Mouse (Mus musculus): ENCODE data around the gene Gm45140. TPM values are rescaled to one million over a fixed set of nuclear protein-coding genes. Genes with fewer than 3 reads are reported as not detected.

The Gm45140 gene
- polyA plus RNA-seq, 1 experiment from 2014 or later = 3.4 TPM

DNA sequence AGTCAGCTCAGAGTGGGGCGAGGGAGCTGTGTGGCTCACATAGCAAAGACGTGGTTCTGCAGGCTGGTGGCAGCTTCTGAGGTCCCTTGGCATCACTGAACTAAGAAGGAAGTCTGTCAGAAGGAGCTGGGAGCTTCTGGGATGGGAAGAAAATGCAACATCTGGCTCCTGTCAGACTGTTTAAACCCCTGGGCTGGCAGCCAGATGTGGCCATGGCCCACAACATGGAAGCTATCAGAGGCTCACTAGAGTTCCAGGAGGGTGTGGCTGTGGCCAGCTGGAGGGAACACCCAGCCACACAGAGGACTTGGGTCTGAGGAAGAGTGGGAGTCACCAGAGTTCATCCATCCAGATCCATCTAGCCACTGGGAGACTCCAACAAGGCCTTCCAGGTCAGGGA is 88.7 kb downstream of the Gm45140 start:
- 33% methylated on average over 2 of the region's 2 CpGs for WGBS
- Histone ChIP-seq H3K36me3 (no peaks in the 10 kb centered on the region), H3K4me1 (peaks cover 12% of the 10 kb centered on the region; the same call in 1 of the 2 replicates), H3K27ac (replicated peaks) (0 out of 2 replicates have a peak overlapping the region, but pooled peaks have one; percentile 58), H3K27me3 (no peaks in the 10 kb centered on the region), H3K9me3 (replicated peaks) (no peaks in the 10 kb centered on the region), H3K9ac (no peak overlapping the region), H3K4me3 (replicated peaks) (no peak overlapping the region), H3K4me2 (replicated peaks) (no peak overlapping the region)
- peak; percentile 45 for ATAC-seq (ENCODE audit: insufficient number of reproducible peaks, low FRiP score, low TSS enrichment, low read depth)

DNA sequence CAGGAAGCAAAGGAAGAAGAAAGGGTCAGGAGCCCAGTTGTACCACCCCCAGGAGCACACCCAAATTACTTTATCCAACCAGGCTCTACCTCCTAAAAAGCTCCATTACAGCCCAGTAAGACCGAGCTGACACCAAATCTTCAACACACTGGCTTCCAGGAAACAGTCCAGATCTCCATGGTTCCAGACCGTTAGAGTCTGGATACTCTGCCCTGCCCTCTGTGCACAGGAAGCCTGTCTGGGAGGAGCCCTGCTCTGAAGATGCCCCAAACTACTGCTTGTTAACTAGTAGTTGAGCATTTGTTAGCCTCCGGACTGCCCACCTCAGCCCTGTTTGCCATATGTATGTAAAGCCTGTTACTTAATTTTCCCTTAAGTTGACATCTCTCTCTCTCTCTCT is 89.5 kb downstream of the Gm45140 start:
- peaks cover 12% of the 10 kb centered on the region; the same call in 1 of the 2 replicates for H3K4me1 ChIP-seq
- no peak overlapping the region for H3K4me3 ChIP-seq (replicated peaks)
- H3K4me2 ChIP-seq (replicated peaks) = no peak overlapping the region
- H3K27me3 ChIP-seq = no peaks in the 10 kb centered on the region
- no peaks in the 10 kb centered on the region for H3K9me3 ChIP-seq (replicated peaks)
- H3K36me3 ChIP-seq = no peaks in the 10 kb centered on the region
- no peak for ATAC-seq (ENCODE audit: insufficient number of reproducible peaks, low FRiP score, low TSS enrichment, low read depth)
- H3K27ac ChIP-seq (replicated peaks) = no peak overlapping the region
- H3K9ac ChIP-seq = no peak overlapping the region
- 39% methylated on average over 3 of the region's 3 CpGs for WGBS

DNA sequence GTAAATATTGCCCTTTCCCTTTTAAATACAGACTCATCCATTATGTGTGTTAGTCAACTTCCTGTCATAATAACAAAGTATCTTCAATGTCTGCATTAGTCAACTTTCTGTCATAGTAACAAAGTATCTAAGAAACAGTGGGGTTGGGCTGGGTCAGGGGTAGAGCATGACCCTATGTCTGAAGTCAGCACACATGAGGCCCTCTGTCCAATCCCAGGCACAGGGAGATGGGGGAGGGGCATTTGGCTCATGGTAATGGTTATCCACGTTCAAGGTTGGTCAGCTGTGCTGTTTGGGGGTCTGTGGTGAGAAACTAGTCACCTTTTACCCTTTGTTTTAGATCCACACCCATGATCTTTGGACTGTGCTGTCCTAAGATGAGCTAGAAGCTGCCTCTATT is 90.3 kb downstream of the Gm45140 start:
- Histone ChIP-seq H3K27ac (replicated peaks) (no peak overlapping the region), H3K4me2 (replicated peaks) (no peak overlapping the region), H3K27me3 (no peaks in the 10 kb centered on the region), H3K36me3 (no peaks in the 10 kb centered on the region), H3K4me1 (peaks cover 12% of the 10 kb centered on the region; the same call in 1 of the 2 replicates), H3K9ac (no peak overlapping the region), H3K9me3 (replicated peaks) (no peaks in the 10 kb centered on the region), H3K4me3 (replicated peaks) (no peak overlapping the region)
- ATAC-seq (ENCODE audit: insufficient number of reproducible peaks, low FRiP score, low TSS enrichment, low read depth) = no peak
- 54% methylated on average over 1 of the region's 1 CpGs for WGBS

DNA sequence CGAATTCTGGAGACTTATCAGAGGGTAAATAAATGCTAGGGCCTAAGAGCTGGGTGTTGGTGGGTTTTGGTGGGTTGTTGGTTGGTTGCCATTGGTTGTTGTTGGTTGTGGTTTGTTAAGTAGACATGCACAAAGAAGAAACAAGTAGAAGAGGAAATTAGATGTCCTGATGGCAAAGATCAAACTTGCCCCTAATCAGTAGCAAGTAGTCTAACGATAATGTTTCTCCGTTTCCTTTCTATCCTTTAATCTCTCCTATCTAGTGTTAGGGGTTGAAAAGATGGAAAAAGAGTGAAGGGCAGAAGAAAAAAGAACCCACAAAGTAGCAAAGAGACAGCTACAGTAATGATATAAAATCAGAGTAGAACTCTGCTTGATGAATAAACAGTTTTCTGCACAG is 91.0 kb downstream of the Gm45140 start:
- no peak for ATAC-seq (ENCODE audit: insufficient number of reproducible peaks, low FRiP score, low TSS enrichment, low read depth)
- H3K4me1 ChIP-seq = peaks cover 12% of the 10 kb centered on the region; the same call in 1 of the 2 replicates
- no peak overlapping the region for H3K9ac ChIP-seq
- no peak overlapping the region for H3K4me2 ChIP-seq (replicated peaks)
- no peak overlapping the region for H3K4me3 ChIP-seq (replicated peaks)
- H3K27me3 ChIP-seq = no peaks in the 10 kb centered on the region
- WGBS = 76% methylated on average over 3 of the region's 3 CpGs
- H3K36me3 ChIP-seq = no peaks in the 10 kb centered on the region
- no peaks in the 10 kb centered on the region for H3K9me3 ChIP-seq (replicated peaks)
- H3K27ac ChIP-seq (replicated peaks) = no peak overlapping the region

DNA sequence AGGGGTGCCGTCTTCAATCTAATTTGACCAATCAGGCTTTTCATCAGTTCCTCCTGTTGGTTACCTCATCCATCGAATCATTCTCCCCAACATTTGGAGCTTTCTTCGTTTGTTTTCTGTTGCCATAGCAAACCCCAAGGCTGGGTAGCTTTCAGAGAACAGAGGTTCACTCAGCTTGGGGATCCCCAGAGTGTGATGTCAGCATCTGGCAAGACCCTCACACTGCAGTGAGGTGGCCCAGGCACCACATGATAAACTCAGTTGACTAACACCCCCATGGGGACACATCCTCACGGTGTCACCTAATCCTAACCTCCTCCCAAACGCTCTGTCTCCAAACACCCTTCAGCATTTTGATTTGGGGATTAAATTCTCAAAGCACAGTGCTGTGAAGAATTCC is 92.3 kb downstream of the Gm45140 start:
- ATAC-seq (ENCODE audit: insufficient number of reproducible peaks, low FRiP score, low TSS enrichment, low read depth) = no peak
- no peak overlapping the region for H3K4me2 ChIP-seq (replicated peaks)
- WGBS = 65% methylated on average over 5 of the region's 5 CpGs

DNA sequence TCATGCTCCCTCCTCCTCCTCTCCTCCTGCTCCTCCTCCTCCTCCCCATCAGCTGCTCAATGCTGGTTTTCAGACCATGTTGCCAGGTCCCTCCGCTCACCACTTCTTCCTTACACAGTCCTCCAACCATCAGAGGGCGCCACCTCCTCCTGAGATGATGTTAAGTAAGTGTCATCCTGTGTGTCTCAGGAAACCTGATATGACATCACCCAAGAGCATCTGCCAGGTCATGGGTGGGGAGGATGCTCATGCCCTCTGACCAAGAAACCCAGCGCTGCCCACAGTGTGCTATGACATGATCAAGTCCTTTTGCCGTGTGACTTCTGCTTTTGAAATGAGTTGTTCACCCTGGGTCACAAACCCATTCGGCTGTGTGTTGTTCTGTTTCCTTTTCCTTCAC is 92.8 kb downstream of the Gm45140 start:
- no peaks in the 10 kb centered on the region for H3K27me3 ChIP-seq
- H3K27ac ChIP-seq (replicated peaks) = no peak overlapping the region
- H3K4me2 ChIP-seq (replicated peaks) = no peak overlapping the region
- H3K36me3 ChIP-seq = no peaks in the 10 kb centered on the region
- peaks cover 12% of the 10 kb centered on the region; the same call in 1 of the 2 replicates for H3K4me1 ChIP-seq
- no peak overlapping the region for H3K9ac ChIP-seq
- H3K4me3 ChIP-seq (replicated peaks) = no peak overlapping the region
- WGBS = 79% methylated on average over 5 of the region's 5 CpGs
- no peak for ATAC-seq (ENCODE audit: insufficient number of reproducible peaks, low FRiP score, low TSS enrichment, low read depth)
- no peaks in the 10 kb centered on the region for H3K9me3 ChIP-seq (replicated peaks)

More for the DNA sequence above, 92.3 kb downstream of the Gm45140 start:
- no peak overlapping the region for H3K27ac ChIP-seq (replicated peaks)
- H3K9me3 ChIP-seq (replicated peaks) = no peaks in the 10 kb centered on the region
- no peaks in the 10 kb centered on the region for H3K36me3 ChIP-seq
- no peak overlapping the region for H3K4me3 ChIP-seq (replicated peaks)
- no peaks in the 10 kb centered on the region for H3K27me3 ChIP-seq
- H3K4me1 ChIP-seq = peaks cover 12% of the 10 kb centered on the region; the same call in 1 of the 2 replicates
- H3K9ac ChIP-seq = no peak overlapping the region

DNA sequence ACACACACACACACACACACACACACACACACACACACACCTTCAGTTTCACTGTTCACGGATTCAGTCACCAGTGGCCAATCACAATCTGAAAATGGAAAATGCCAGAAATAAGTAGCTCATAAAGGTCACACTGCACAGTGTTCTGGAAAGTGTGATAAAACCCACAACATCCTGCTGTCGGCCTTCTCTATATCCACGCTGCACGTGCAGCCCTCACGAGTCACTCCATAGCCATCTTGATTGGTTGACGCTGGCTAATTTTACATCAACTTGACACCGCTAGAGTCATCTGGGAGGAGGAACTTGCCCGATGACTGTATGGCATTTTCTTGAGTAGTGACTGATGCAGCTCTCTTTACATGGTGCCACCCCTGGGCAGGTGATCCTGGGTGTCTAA is 93.6 kb downstream of the Gm45140 start:
- H3K27ac ChIP-seq (replicated peaks) = no peak overlapping the region
- H3K4me2 ChIP-seq (replicated peaks) = no peak overlapping the region
- 88% methylated on average over 8 of the region's 8 CpGs for WGBS
- no peak for ATAC-seq (ENCODE audit: insufficient number of reproducible peaks, low FRiP score, low TSS enrichment, low read depth)
- peaks cover 9% of the 10 kb centered on the region; the same call in 1 of the 2 replicates for H3K4me1 ChIP-seq
- H3K9me3 ChIP-seq (replicated peaks) = no peaks in the 10 kb centered on the region
- H3K27me3 ChIP-seq = no peaks in the 10 kb centered on the region; the same call in 1 of the 2 replicates
- no peak overlapping the region for H3K9ac ChIP-seq
- H3K36me3 ChIP-seq = no peaks in the 10 kb centered on the region
- H3K4me3 ChIP-seq (replicated peaks) = no peak overlapping the region

DNA sequence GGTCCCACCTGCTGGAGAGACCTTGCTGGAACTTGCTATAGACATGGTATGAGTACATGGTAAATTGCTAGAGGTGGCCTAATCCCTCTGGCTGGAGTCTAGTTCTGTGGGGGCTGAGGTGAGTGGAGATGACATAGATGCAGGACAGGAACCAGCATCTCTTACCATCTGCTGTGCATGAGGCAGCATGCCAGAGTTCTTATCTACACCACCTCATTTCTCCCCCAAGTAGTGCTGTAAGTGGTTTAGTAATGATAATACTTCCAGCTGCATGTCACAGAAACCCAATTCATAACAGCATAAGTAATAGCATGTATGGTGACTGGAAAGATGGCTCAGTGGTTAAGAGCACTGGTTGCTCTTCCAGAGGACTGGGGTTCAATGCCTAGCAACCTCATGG is 95.1 kb downstream of the Gm45140 start:
- H3K4me1 ChIP-seq = no peaks in the 10 kb centered on the region
- H3K9me3 ChIP-seq (replicated peaks) = no peaks in the 10 kb centered on the region
- no peak overlapping the region for H3K9ac ChIP-seq
- no peak overlapping the region for H3K4me3 ChIP-seq (replicated peaks)
- H3K27me3 ChIP-seq = no peaks in the 10 kb centered on the region; the same call in 1 of the 2 replicates
- no peak overlapping the region for H3K4me2 ChIP-seq (replicated peaks)
- H3K27ac ChIP-seq (replicated peaks) = no peak overlapping the region
- no peaks in the 10 kb centered on the region for H3K36me3 ChIP-seq
- ATAC-seq (ENCODE audit: insufficient number of reproducible peaks, low FRiP score, low TSS enrichment, low read depth) = no peak

DNA sequence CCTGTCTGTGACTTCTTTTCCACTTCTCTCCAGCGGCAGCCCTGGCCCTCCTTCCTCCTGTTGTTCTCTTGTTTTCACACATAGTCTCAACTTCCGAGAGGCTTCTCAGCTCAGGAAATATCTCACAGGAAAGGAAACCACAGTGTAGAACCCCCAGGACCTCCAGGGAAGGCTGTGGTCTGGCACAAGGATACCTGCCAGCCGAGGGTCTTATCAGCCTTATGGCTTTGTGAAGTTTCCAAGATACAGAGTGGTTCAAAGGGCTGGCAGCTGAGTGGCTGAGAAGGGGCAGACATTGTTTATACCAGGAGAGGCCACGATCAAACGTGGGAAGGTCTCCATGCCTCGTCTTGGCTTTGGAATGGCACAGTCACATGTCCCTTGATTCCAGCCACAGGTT is 95.7 kb downstream of the Gm45140 start:
- H3K4me3 ChIP-seq (replicated peaks) = no peak overlapping the region
- H3K9ac ChIP-seq = no peak overlapping the region
- H3K27me3 ChIP-seq = no peaks in the 10 kb centered on the region; the same call in 1 of the 2 replicates
- H3K36me3 ChIP-seq = no peaks in the 10 kb centered on the region
- ATAC-seq (ENCODE audit: insufficient number of reproducible peaks, low FRiP score, low TSS enrichment, low read depth) = no peak
- no peaks in the 10 kb centered on the region for H3K4me1 ChIP-seq
- H3K9me3 ChIP-seq (replicated peaks) = no peaks in the 10 kb centered on the region
- no peak overlapping the region for H3K4me2 ChIP-seq (replicated peaks)
- H3K27ac ChIP-seq (replicated peaks) = no peak overlapping the region
- WGBS = 57% methylated on average over 6 of the region's 6 CpGs

Other genes with a start within 250 kb of the Gm45140 start
- 7.5 and 7.8 TPM in 2 replicates for gene Prokr1, start 245.1 kb downstream of the Gm45140 start, polyA plus RNA-seq (2015; fragmentation: Nextera tagmentation; extraction: Ambion mirVana)
- gene Aplf, start 163.6 kb downstream of the Gm45140 start, polyA plus RNA-seq (2015; fragmentation: Nextera tagmentation; extraction: Ambion mirVana) = 14.7 and 15.8 TPM in 2 replicates
- 2.2 TPM in 2 replicates for gene Efcc1, start 104.9 kb downstream of the Gm45140 start, polyA plus RNA-seq (2015; fragmentation: Nextera tagmentation; extraction: Ambion mirVana)
- gene Gp9, start 57.7 kb downstream of the Gm45140 start, polyA plus RNA-seq (2015; fragmentation: Nextera tagmentation; extraction: Ambion mirVana) = 0.83 and 0.97 TPM in 2 replicates
- 11.5 and 18.0 TPM in 2 replicates for gene Rab43, start 23.6 kb downstream of the Gm45140 start, polyA plus RNA-seq (2015; fragmentation: Nextera tagmentation; extraction: Ambion mirVana)
- 45.8 and 48.7 TPM in 2 replicates for gene Isy1, start 3.0 kb upstream of the Gm45140 start, polyA plus RNA-seq (2015; fragmentation: Nextera tagmentation; extraction: Ambion mirVana)
- 999 and 1,010 TPM in 2 replicates for gene Cnbp, start 15.3 kb upstream of the Gm45140 start, polyA plus RNA-seq (2015; fragmentation: Nextera tagmentation; extraction: Ambion mirVana)
- 172 and 173 TPM in 2 replicates for gene Copg1, start 52.0 kb upstream of the Gm45140 start, polyA plus RNA-seq (2015; fragmentation: Nextera tagmentation; extraction: Ambion mirVana)
- gene Hmces, start 78.1 kb upstream of the Gm45140 start, polyA plus RNA-seq (2015; fragmentation: Nextera tagmentation; extraction: Ambion mirVana) = 51.5 and 53.5 TPM in 2 replicates
- gene H1fx, start 145.8 kb upstream of the Gm45140 start, polyA plus RNA-seq (2015; fragmentation: Nextera tagmentation; extraction: Ambion mirVana) = 41.6 and 45.5 TPM in 2 replicates
- 218 and 225 TPM in 2 replicates for gene Rab7, start 209.5 kb upstream of the Gm45140 start, polyA plus RNA-seq (2015; fragmentation: Nextera tagmentation; extraction: Ambion mirVana)
- gene Rpn1, start 248.7 kb upstream of the Gm45140 start, polyA plus RNA-seq (2015; fragmentation: Nextera tagmentation; extraction: Ambion mirVana) = 376 and 384 TPM in 2 replicates